Mouse (Mus musculus): ENCODE results near the gene Emc9. TPM values are rescaled to one million over a fixed set of nuclear protein-coding genes. Genes with fewer than 3 reads are reported as not detected.

Gene Emc9
- 3.7 and 4.0 TPM in 2 replicates for polyA plus RNA-seq (2016; fragmentation: Nextera tagmentation; extraction: Ambion mirVana)

DNA sequence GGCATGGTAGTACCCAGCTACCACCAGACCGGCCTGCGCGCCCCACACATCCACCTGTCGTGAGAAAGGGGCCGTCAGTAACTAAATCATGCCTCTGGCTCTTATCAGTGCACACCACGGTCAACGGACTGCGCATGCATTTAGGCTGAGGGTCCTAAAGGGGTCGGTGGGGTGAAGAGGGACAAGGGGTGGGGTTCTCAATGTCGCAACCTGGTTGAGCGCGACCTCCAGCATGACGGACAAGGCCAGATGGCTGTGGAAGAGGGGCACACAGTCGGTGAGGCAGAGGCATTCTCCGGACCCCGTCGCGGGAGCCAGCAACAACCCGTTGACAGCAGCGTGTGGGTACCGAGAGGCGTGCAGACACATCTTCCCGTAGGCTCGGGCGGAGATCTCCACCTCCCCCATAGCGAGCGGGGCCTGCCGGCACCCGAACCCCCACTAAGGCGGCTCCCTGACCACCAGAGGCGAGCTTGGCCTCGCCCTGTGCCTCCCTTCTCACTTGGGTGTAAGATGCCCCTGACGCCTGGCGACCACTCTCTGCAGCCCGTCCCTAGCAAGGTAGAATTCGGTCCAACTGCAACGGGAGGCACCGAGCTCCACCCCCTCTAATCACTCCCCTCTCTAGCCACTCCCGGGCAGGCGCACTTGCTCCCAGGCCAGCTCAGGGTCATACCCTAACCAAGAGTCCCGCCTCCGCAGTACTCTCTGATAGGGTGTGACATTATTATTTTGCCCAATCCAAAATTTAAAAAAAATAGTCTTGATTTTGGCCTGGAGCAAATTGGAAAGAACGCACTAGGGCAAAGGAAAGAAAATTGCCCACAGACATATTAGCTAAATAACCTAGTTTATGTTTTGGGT lies at the start of gene Emc9:
Emc9 (minus strand) TSS at position 601 of the 864 bp plus-strand sequence.
- peak; percentile 85 for ATAC-seq (ENCODE audit: insufficient number of reproducible peaks, insufficient read depth, low FRiP score, low TSS enrichment, low read depth)
- Histone ChIP-seq H3K27ac (no peak within 1 kb of the TSS), H3K9me3 (no peaks in the 10 kb centered on the region), H3K27me3 (peaks cover 7% of the 10 kb centered on the region; the same call in 1 of the 2 replicates), H3K36me3 (peaks cover 50% of the 10 kb centered on the region), H3K4me1 (replicated peaks) (peaks cover 12% of the 10 kb centered on the region), H3K4me3 (replicated peaks) (peak within 1 kb of the TSS; percentile 48), H3K9ac (replicated peaks) (peak within 1 kb of the TSS; percentile 64), H3K4me2 (peak within 1 kb of the TSS; percentile 91)
- WGBS, result 2% methylated on average over 43 of the region's 43 CpGs

DNA sequence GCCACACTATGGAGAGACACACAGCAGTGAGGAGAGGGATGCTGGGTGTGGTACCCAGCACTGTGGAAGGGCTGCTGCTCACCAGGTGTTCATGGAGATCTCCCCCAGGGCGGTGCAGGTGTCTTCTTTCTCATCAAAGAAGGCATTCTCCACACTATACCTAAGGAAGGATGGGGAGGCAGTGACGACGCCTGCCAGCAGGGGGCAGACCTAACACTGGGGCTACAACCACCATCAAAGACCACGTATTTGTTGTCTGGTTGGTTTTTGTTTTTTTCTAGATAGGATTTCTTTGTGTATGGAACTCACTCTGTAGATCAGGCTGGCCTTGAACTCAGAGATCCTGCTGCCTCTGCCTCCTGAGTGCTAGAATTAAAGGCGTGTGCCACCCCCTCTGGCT lies 44.2 kb upstream of the Emc9 start:
- Histone ChIP-seq H3K36me3 (peaks cover 100% of the 10 kb centered on the region), H3K4me2 (no peak overlapping the region), H3K4me1 (replicated peaks) (0 out of 2 replicates have a peak, but pooled peaks cover 3% of the 10 kb centered on the region), H3K4me3 (replicated peaks) (no peak overlapping the region), H3K9ac (replicated peaks) (no peak overlapping the region), H3K27ac (no peak overlapping the region), H3K9me3 (no peaks in the 10 kb centered on the region), H3K27me3 (no peaks in the 10 kb centered on the region)
- no peak for ATAC-seq (ENCODE audit: insufficient number of reproducible peaks, insufficient read depth, low FRiP score, low TSS enrichment, low read depth)
- WGBS, result 55% methylated on average over 5 of the region's 5 CpGs

DNA sequence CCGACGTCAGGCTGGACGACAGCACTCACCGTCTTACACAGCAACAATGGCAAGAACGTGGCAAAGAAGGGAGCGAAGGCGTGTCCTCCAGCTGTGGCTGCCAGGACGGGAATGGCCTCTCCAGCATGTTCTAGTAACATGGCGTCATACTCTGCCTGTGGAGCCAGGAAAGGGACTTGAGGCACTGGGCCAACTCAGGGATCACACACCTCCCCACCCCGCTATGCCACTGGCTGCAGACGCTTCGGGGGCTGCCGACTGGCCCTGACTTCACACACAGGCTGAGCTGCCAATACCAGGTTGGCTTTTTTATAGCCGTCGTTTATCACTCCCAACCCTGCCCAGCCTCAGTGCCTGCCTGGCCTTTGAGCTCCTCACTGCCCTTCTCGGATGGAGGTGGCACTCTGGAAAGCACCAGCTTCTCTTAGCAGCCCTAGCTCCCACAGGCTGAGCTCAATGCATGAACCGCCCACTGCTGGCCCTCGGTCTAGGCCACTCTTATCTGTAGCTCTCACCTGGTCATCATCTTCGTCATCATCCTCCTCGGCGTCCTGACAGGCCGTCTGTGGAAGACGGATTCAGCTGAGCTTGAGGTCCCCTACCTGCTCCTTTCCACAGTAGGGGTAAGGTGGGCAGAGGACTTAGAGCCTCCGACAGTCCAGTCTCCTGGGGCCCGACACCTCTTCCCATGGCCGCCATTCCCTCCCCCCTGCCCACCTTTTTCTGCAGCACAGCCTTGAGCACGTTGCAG lies 43.1 kb upstream of the Emc9 start:
- 79% methylated on average over 27 of the region's 27 CpGs for WGBS
- Histone ChIP-seq H3K9ac (replicated peaks) (no peak overlapping the region), H3K9me3 (no peaks in the 10 kb centered on the region), H3K4me3 (replicated peaks) (no peak overlapping the region), H3K36me3 (peaks cover 98% of the 10 kb centered on the region), H3K27ac (no peak overlapping the region), H3K27me3 (no peaks in the 10 kb centered on the region), H3K4me1 (replicated peaks) (no peaks in the 10 kb centered on the region), H3K4me2 (no peak overlapping the region)
- no peak for ATAC-seq (ENCODE audit: insufficient number of reproducible peaks, insufficient read depth, low FRiP score, low TSS enrichment, low read depth)

DNA sequence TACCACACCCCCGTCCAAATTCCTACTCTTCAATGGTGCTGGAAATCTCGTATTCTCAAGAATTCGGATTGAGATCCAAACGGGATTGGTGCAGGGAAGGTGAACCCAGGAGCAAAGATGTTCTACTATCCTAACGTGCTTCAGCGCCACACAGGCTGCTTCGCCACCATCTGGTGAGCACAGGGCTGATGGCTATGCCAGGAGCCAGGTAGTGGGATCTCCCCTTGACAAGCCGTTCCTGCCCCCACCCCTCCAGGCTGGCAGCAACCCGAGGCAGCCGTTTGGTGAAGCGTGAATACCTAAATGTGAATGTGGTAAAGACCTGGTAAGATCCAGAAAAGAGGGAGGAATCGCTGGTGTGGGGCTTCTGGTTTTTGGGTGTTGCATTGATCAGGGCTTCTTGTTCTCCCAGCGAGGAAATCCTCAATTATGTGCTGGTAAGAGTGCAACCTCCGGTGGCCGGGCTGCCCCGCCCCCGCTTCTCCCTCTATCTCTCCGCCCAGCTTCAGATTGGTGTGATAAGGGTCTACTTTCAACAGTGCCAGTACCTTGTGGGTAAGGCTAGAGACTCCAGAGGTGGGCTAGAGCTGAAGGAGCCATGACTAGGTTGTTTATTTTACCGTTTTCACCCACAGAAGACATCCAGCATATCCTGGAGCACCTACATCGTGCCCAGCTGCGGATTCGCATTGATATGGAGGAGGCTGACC lies 33.5 kb upstream of the Emc9 start:
- H3K4me1 ChIP-seq (replicated peaks), result peaks cover 7% of the 10 kb centered on the region
- no peaks in the 10 kb centered on the region for H3K9me3 ChIP-seq
- H3K4me3 ChIP-seq (replicated peaks), result peak overlapping the region; percentile 32
- H3K27me3 ChIP-seq, result no peaks in the 10 kb centered on the region
- peaks cover 6% of the 10 kb centered on the region; the same call in 1 of the 2 replicates for H3K36me3 ChIP-seq
- no peak overlapping the region for H3K27ac ChIP-seq
- ATAC-seq (ENCODE audit: insufficient number of reproducible peaks, insufficient read depth, low FRiP score, low TSS enrichment, low read depth), result no peak
- WGBS, result 47% methylated on average over 22 of the region's 22 CpGs
- H3K9ac ChIP-seq (replicated peaks), result no peak overlapping the region
- peak overlapping the region; percentile 45 for H3K4me2 ChIP-seq

DNA sequence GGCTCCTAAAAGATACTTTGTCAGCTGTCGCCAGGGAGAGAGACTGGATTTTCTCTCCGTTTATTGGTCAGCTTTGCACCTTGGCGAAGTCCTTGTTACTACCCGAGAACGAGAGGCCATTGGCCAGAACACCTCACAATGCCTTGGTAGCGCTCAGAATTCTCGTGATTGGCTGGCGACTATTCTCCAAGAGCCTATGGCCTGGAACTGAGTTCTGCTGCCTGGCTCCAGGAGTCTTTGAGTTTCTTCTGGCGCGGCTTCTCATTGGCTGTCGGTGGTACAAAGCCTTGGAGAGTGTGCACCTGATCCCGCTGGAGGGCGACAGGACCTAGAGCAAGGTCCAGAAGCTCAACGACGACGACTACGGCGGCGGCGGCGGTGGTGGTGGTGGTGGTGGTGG lies 32.7 kb upstream of the Emc9 start, which contains the start of gene Rec8:
Rec8 (plus strand) TSS at position 216 of the 400 bp plus-strand sequence.
- Histone ChIP-seq H3K27me3 (no peaks in the 10 kb centered on the region), H3K36me3 (0 out of 2 replicates have a peak, but pooled peaks cover 2% of the 10 kb centered on the region), H3K27ac (no peak within 1 kb of the TSS), H3K4me3 (replicated peaks) (peak within 1 kb of the TSS; percentile 32), H3K9ac (replicated peaks) (no peak within 1 kb of the TSS), H3K4me2 (peak within 1 kb of the TSS; percentile 45), H3K9me3 (no peaks in the 10 kb centered on the region), H3K4me1 (replicated peaks) (peaks cover 7% of the 10 kb centered on the region)
- ATAC-seq (ENCODE audit: insufficient number of reproducible peaks, insufficient read depth, low FRiP score, low TSS enrichment, low read depth), result peak; percentile 72
- WGBS, result 15% methylated on average over 21 of the region's 21 CpGs

DNA sequence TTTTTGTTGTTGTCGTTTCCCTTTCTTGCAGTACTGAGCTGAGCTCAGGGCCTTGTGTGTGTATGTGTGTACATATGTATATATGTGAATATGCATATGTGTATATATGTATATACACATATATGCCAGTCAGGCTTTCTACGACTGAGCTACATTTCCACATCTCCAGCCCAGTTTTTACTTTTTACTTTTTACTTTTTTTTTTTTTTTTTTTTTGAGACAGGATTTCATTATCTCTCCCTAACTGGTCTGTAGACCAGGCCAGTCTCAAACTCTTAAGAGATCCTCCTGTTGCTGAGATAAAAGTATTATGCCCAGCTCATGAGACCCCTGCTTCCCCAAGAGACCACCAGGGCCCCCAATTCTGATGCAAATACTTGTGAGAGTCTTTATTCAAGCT lies 31.7 kb upstream of the Emc9 start:
- no peak for ATAC-seq (ENCODE audit: insufficient number of reproducible peaks, insufficient read depth, low FRiP score, low TSS enrichment, low read depth)
- WGBS, result 87% methylated on average over 2 of the region's 2 CpGs
- H3K4me3 ChIP-seq (replicated peaks), result no peak overlapping the region

DNA sequence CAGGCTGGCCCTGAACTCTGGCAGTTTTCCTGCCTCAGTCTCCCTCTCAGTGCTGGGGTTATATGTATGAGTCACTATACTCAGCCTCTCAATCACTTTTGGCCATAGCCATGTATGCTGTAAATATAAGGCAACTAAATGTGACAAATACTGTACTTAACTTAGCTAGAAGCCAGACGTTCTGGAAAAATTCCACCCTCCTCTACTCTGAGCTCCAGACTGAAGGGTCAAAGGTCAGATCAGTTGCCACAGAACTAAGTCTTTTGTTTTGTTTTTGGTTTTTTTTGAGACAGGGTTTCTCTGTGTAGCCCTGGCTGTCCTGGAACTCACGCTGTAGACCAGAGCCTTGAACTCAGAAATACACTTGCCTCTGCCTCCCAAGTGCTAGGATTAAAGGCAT lies 30.8 kb upstream of the Emc9 start:
- ATAC-seq (ENCODE audit: insufficient number of reproducible peaks, insufficient read depth, low FRiP score, low TSS enrichment, low read depth), result no peak
- H3K9me3 ChIP-seq, result no peaks in the 10 kb centered on the region
- H3K27ac ChIP-seq, result no peak overlapping the region
- no peaks in the 10 kb centered on the region for H3K36me3 ChIP-seq
- no peak overlapping the region for H3K4me2 ChIP-seq
- H3K9ac ChIP-seq (replicated peaks), result no peak overlapping the region
- no peak overlapping the region for H3K4me3 ChIP-seq (replicated peaks)
- no peaks in the 10 kb centered on the region for H3K27me3 ChIP-seq
- WGBS, result 53% methylated on average over 2 of the region's 2 CpGs
- H3K4me1 ChIP-seq (replicated peaks), result peaks cover 7% of the 10 kb centered on the region

More for the DNA sequence above, 31.7 kb upstream of the Emc9 start:
- Histone ChIP-seq H3K9me3 (no peaks in the 10 kb centered on the region), H3K4me1 (replicated peaks) (peaks cover 7% of the 10 kb centered on the region), H3K27ac (no peak overlapping the region), H3K36me3 (no peaks in the 10 kb centered on the region), H3K4me2 (no peak overlapping the region), H3K9ac (replicated peaks) (no peak overlapping the region), H3K27me3 (no peaks in the 10 kb centered on the region)

DNA sequence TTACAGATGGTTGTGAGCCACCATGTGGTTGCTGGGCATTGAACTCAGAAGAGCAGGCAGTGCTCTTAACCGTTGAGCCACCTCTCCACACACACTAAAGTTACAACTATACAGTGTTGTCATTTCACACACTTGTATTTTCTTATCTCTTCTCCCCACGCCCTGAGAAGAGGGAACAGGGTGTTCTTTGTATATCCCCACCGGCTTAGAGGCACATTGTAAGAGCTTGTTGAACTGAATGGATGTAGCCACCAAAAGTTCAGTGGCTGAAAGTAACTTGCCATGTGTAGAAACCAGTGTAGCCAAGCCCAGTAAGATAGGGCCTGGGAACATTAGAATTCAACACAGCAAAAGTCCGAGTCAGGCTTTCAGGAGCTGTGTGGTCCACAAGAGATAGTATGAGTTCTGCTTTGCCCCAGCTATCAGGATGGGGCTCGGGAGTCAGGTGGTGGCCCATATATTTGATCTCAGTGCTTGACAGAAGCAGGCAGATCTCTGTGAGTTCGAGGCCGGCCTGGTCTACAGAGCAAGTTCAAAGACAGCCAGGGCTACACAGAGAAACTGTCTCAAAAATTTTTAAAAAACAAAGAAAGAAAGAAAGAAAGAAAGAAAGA lies 29.6 kb upstream of the Emc9 start:
- WGBS, result 81% methylated on average over 7 of the region's 7 CpGs

DNA sequence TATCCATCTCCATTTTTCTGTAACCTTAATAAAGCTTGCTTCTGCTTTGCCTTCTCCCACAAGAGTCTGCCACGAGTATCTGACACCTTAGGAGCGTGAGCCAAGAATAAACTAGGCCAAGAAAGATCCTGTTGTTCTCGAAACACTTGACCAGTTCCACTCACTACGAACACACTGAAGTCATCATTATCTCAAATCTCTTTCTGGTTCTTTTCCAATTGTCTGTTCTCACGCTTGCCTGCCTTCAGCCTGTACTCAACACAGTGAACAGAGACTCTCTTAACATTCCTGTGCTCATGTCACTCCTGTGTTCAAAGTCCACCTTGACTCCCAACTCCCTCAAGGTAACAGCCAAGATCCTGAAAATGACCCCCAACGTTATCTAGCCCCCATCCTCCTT lies 28.2 kb upstream of the Emc9 start:
- Histone ChIP-seq H3K4me1 (replicated peaks) (peaks cover under 1% of the 10 kb centered on the region; the same call in 1 of the 2 replicates), H3K36me3 (peaks cover 19% of the 10 kb centered on the region), H3K27ac (no peak overlapping the region), H3K4me3 (replicated peaks) (no peak overlapping the region), H3K4me2 (no peak overlapping the region), H3K9me3 (no peaks in the 10 kb centered on the region), H3K27me3 (no peaks in the 10 kb centered on the region), H3K9ac (replicated peaks) (no peak overlapping the region)
- ATAC-seq (ENCODE audit: insufficient number of reproducible peaks, insufficient read depth, low FRiP score, low TSS enrichment, low read depth), result no peak
- WGBS, result 81% methylated on average over 6 of the region's 6 CpGs

More for the DNA sequence above, 29.6 kb upstream of the Emc9 start:
- Histone ChIP-seq H3K27me3 (no peaks in the 10 kb centered on the region), H3K4me2 (no peak overlapping the region), H3K27ac (no peak overlapping the region), H3K4me3 (replicated peaks) (no peak overlapping the region), H3K9me3 (no peaks in the 10 kb centered on the region), H3K36me3 (peaks cover 6% of the 10 kb centered on the region), H3K4me1 (replicated peaks) (peaks cover 7% of the 10 kb centered on the region), H3K9ac (replicated peaks) (no peak overlapping the region)
- no peak for ATAC-seq (ENCODE audit: insufficient number of reproducible peaks, insufficient read depth, low FRiP score, low TSS enrichment, low read depth)

DNA sequence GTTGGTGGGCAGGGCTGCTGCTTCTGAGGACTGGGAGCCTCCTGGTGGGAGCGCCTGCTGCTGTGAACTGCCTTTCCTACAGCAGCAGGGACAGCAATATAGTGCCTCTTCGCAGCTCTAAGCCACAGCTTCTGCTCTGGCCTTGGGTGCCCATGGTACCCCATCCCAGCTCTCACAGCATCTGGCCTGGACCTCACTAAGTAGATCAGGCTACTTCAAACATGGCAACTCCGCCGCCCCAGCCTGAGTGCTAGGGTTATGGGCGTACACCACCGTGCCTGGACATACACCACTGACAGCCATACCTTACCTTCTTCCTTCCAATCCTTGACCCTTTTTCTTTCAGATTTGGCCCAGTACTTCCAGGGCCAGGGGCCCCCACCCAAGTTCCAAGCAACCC lies 23.2 kb upstream of the Emc9 start:
- H3K27me3 ChIP-seq, result no peaks in the 10 kb centered on the region
- peaks cover 51% of the 10 kb centered on the region for H3K36me3 ChIP-seq
- peaks cover 6% of the 10 kb centered on the region for H3K4me1 ChIP-seq (replicated peaks)
- H3K4me3 ChIP-seq (replicated peaks), result no peak overlapping the region
- no peak overlapping the region for H3K4me2 ChIP-seq
- H3K27ac ChIP-seq, result no peak overlapping the region
- ATAC-seq (ENCODE audit: insufficient number of reproducible peaks, insufficient read depth, low FRiP score, low TSS enrichment, low read depth), result no peak
- no peaks in the 10 kb centered on the region for H3K9me3 ChIP-seq
- no peak overlapping the region for H3K9ac ChIP-seq (replicated peaks)
- 96% methylated on average over 6 of the region's 6 CpGs for WGBS
